Mouse (Mus musculus) WW6 (cell line): Measurements from ENCODE around the gene Ess2.

ENCODE experiments used
- DNase-seq: peaks from one replicate; pipeline ENCODE4 v3.0.0-alpha.2; 2013; ENCODE audit warnings: low read depth, low spot score

Ess2 gene

GRCm38 (mm10) chr16:17857157-17857556 lies 54.0 kb downstream of the Ess2 start:
- no peak for DNase-seq

GRCm38 (mm10) chr16:17853263-17853662 lies 57.9 kb downstream of the Ess2 start:
- no peak for DNase-seq

- DNase-seq = no peak
Observed at GRCm38 (mm10) chr16:17851860-17852259, 59.3 kb downstream of the Ess2 start.

- DNase-seq = no peak
Observed at GRCm38 (mm10) chr16:17851331-17851730, 59.8 kb downstream of the Ess2 start.
